Mouse (Mus musculus): ENCODE measurements around the gene Gcdh. TPM values are rescaled to one million over a fixed set of nuclear protein-coding genes. Genes with fewer than 3 reads are reported as not detected.
A peak's percentile ranks its signal among the peaks of the same experiment; 100 is the strongest.

The Gcdh gene
- 35.5 and 43.4 TPM in 2 replicates for polyA plus RNA-seq (2016; fragmentation: Nextera tagmentation; extraction: Ambion mirVana)

- peak; percentile 90 for DNase-seq (ENCODE audit: low spot score)
- H3K9me3 ChIP-seq: no peaks in the 10 kb centered on the region
- peak within 1 kb of the TSS; percentile 87 for H3K27ac ChIP-seq
- H3K27me3 ChIP-seq (ENCODE audit: insufficient read depth, poor library complexity, severe bottlenecking): no peaks in the 10 kb centered on the region
- peak within 1 kb of the TSS; percentile 74 for H3K4me3 ChIP-seq
- WGBS: under 1% methylated on average over 11 of the region's 11 CpGs
- peaks cover 28% of the 10 kb centered on the region for H3K36me3 ChIP-seq
- peaks cover 26% of the 10 kb centered on the region for H3K4me1 ChIP-seq (replicated peaks)
Measured at GRCm38 (mm10) chr8:84893709-84894134, at the start of gene Gcdh. Gene Gcdh (minus strand): TSS chr8:84893921.

GRCm38 (mm10) chr8:84937620-84938485, 44.1 kb upstream of the Gcdh start:
- Histone ChIP-seq H3K27ac (peak overlapping the region; percentile 85), H3K36me3 (no peaks in the 10 kb centered on the region), H3K27me3 (ENCODE audit: insufficient read depth, poor library complexity, severe bottlenecking) (peaks cover 77% of the 10 kb centered on the region), H3K9me3 (no peaks in the 10 kb centered on the region), H3K4me1 (replicated peaks) (peaks cover 40% of the 10 kb centered on the region), H3K4me3 (peak overlapping the region; percentile 70)
- WGBS: 66% methylated on average over 13 of the region's 13 CpGs
- DNase-seq (ENCODE audit: low spot score): no peak

- WGBS: under 1% methylated on average over 50 of the region's 50 CpGs
Measured at GRCm38 (mm10) chr8:84936962-84937546, 43.3 kb upstream of the Gcdh start, which contains the start of gene Mast1. Gene Mast1 (minus strand): TSS chr8:84937359.

DNA sequence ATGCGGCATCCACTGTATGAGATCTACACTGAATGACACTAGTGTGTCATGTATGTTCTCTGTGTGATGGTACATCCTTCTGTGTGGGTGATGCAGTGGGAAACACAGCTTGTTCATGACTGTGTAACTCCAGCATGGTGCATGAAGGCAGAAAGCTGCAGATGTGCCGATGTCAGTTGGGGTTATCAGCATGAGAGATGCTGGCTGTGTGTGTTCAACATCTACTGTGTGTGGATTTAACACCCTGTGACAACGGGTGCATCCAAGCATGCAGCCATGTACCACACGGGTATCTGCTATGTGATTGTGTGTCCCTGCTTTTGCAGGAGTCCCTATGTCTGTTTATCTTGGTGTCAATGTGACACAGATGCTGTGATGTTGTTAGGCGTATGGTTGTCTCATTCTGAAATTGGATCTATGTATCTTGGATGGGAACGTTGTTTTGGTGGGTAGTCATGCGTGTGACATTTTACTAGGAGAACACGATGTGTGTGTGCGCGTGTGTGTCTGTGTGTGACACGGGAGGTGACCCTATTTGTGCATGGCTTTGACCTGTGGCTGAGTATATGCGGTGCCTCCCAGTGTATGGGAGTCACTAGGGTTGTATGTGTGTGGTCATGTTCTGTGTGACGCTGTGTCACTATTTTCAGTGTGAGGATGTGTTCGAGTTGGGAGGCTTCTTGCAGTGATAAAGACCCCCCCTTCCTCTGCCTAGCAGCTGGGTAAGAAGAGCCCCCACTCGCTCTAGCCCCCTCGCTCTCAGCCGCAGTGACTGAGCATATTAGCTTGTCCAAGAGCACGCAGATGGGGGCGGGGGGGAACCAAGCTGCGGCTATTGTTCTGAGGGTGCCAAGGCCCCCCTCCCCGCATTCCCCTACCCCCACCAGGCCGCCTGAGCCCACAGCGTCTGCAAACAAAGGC, 42.6 kb upstream of the Gcdh start:
- no peak for DNase-seq (ENCODE audit: low spot score)
- Histone ChIP-seq H3K36me3 (no peaks in the 10 kb centered on the region), H3K4me3 (peak overlapping the region; percentile 70), H3K9me3 (no peaks in the 10 kb centered on the region), H3K4me1 (replicated peaks) (peaks cover 40% of the 10 kb centered on the region), H3K27me3 (ENCODE audit: insufficient read depth, poor library complexity, severe bottlenecking) (peaks cover 85% of the 10 kb centered on the region), H3K27ac (peak overlapping the region; percentile 85)
- WGBS: 19% methylated on average over 23 of the region's 23 CpGs

More at GRCm38 (mm10) chr8:84936962-84937546, 43.3 kb upstream of the Gcdh start, which contains the start of gene Mast1:
- H3K4me3 ChIP-seq: peak within 1 kb of the TSS; percentile 70
- peak; percentile 75 for DNase-seq (ENCODE audit: low spot score)
- H3K9me3 ChIP-seq: no peaks in the 10 kb centered on the region
- H3K36me3 ChIP-seq: no peaks in the 10 kb centered on the region
- peak within 1 kb of the TSS; percentile 85 for H3K27ac ChIP-seq
- H3K4me1 ChIP-seq (replicated peaks): peaks cover 40% of the 10 kb centered on the region
- peaks cover 81% of the 10 kb centered on the region for H3K27me3 ChIP-seq (ENCODE audit: insufficient read depth, poor library complexity, severe bottlenecking)

GRCm38 (mm10) chr8:84935489-84935888, 41.8 kb upstream of the Gcdh start:
- Histone ChIP-seq H3K36me3 (no peaks in the 10 kb centered on the region), H3K27me3 (ENCODE audit: insufficient read depth, poor library complexity, severe bottlenecking) (peaks cover 87% of the 10 kb centered on the region), H3K27ac (0 out of 2 replicates have a peak overlapping the region, but pooled peaks have one; percentile 24), H3K4me1 (replicated peaks) (peaks cover 40% of the 10 kb centered on the region), H3K4me3 (peak overlapping the region; percentile 70), H3K9me3 (no peaks in the 10 kb centered on the region)
- WGBS: 4% methylated on average over 14 of the region's 14 CpGs
- peak; percentile 31 for DNase-seq (ENCODE audit: low spot score)

DNA sequence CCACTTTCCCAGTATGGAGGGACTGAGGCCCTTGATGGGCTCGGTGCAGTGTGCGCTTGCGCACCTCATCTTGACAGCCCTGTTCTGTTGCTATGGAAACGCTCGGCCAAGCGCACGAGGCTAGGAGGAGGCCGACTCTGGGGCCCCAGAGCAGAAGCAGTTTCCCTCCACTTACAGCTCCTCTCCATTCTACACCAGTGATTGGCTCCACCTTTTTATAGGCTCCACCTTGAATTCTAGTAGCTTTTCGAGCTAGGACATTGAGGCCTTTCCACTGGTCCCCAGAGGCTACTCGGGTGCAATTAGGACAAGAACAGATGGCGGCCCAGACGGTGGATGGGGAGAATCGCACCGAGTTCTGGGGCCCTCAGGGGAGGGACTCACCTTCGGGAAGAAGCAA, 41.1 kb upstream of the Gcdh start:
- Histone ChIP-seq H3K4me3 (peak overlapping the region; percentile 70), H3K36me3 (no peaks in the 10 kb centered on the region), H3K27me3 (ENCODE audit: insufficient read depth, poor library complexity, severe bottlenecking) (peaks cover 92% of the 10 kb centered on the region), H3K4me1 (replicated peaks) (peaks cover 40% of the 10 kb centered on the region), H3K9me3 (no peaks in the 10 kb centered on the region), H3K27ac (no peak overlapping the region)
- peak; percentile 80 for DNase-seq (ENCODE audit: low spot score)
- WGBS: 1% methylated on average over 15 of the region's 15 CpGs

DNA sequence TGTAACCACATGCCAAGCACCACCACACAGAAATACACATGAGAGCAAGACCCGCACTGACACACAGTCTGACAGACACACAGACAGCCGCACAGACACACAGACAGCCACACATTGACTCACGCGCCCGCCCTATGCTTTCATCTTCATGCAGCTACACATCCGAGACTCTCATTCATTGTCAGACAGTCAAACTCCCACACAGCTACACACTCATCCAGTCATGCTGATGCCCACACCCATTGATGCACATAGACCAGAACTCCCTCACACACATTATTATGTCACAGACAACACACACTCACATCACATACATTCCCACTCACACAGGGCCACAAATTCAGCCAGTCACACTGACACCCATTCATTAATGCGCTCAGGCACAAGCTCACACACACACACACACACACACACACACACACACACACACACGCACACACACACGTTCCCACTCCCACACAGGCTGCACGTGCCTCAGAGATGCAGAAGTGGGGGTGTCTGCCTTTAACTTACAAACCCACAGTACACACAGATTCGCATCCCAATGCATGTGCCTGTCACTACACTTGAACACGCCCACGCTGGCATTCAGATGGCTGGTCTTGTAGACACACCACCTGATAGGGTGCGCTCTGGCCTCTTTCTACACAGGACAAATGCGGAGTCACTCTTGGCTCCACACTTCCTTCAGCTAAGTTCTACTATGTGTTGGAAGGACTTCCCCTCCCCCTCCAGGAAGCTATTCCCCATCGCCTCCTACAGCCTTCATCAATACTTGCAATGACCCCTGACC, 40.2 kb upstream of the Gcdh start:
- Histone ChIP-seq H3K9me3 (no peaks in the 10 kb centered on the region), H3K27ac (no peak overlapping the region), H3K27me3 (ENCODE audit: insufficient read depth, poor library complexity, severe bottlenecking) (peaks cover 94% of the 10 kb centered on the region), H3K4me3 (peak overlapping the region; percentile 23; the same call in 1 of the 2 replicates), H3K4me1 (replicated peaks) (peaks cover 45% of the 10 kb centered on the region), H3K36me3 (no peaks in the 10 kb centered on the region)
- WGBS: 82% methylated on average over 16 of the region's 16 CpGs
- DNase-seq (ENCODE audit: low spot score): no peak

DNA sequence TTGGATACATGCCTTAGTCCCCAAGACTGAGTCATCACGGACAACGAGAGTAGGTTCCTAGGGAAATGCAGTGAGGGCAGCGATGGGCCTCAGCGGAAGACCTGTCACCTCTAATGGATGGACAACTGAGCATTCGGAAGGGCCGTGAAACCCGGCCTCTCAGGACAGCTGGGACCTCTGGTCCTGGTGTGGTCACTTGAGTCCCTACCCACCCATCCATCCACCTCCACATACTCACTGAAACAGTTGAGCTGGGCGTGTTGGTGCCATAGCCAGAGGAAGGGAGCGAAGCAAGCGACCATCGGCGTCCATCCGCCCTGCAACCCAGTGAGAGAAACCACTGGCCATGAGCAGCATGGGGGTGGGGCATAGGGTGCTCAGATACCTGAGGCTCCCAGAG, 36.9 kb upstream of the Gcdh start:
- 89% methylated on average over 13 of the region's 13 CpGs for WGBS
- H3K9me3 ChIP-seq: no peaks in the 10 kb centered on the region
- H3K36me3 ChIP-seq: no peaks in the 10 kb centered on the region; the same call in 1 of the 2 replicates
- no peak overlapping the region for H3K4me3 ChIP-seq
- H3K27me3 ChIP-seq (ENCODE audit: insufficient read depth, poor library complexity, severe bottlenecking): peaks cover 82% of the 10 kb centered on the region
- no peak overlapping the region for H3K27ac ChIP-seq
- no peak for DNase-seq (ENCODE audit: low spot score)
- peaks cover 34% of the 10 kb centered on the region for H3K4me1 ChIP-seq (replicated peaks)

GRCm38 (mm10) chr8:84928456-84929306, 35.0 kb upstream of the Gcdh start:
- H3K27ac ChIP-seq: no peak overlapping the region
- peak; percentile 84 for DNase-seq (ENCODE audit: low spot score)
- H3K27me3 ChIP-seq (ENCODE audit: insufficient read depth, poor library complexity, severe bottlenecking): peaks cover 75% of the 10 kb centered on the region
- peaks cover 15% of the 10 kb centered on the region for H3K4me1 ChIP-seq (replicated peaks)
- H3K9me3 ChIP-seq: no peaks in the 10 kb centered on the region
- peaks cover 2% of the 10 kb centered on the region; the same call in 1 of the 2 replicates for H3K36me3 ChIP-seq
- 2% methylated on average over 52 of the region's 52 CpGs for WGBS
- H3K4me3 ChIP-seq: peak overlapping the region; percentile 55

DNA sequence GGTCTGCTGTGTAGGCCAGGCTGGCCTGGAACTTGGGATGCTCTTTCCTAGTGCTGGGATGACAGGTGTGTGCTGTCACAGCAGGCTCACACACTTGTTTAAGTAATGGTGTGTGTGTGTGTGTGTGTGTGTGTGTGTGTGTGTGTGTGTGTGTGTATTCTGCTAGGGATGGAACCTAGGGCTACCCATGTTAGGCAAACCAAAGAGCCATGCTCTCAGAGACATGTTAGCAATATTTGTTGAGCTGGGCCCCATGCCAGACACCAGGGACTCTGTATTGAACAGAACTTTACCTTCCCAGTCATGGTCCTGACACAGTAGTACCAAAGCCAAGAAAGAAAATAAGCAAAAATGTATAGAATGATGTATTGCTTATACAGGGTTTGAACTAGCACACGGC, 33.8 kb upstream of the Gcdh start:
- peaks cover 4% of the 10 kb centered on the region; the same call in 1 of the 2 replicates for H3K36me3 ChIP-seq
- H3K27me3 ChIP-seq (ENCODE audit: insufficient read depth, poor library complexity, severe bottlenecking): peaks cover 71% of the 10 kb centered on the region
- no peak for DNase-seq (ENCODE audit: low spot score)
- no peak overlapping the region for H3K4me3 ChIP-seq
- peaks cover 13% of the 10 kb centered on the region for H3K4me1 ChIP-seq (replicated peaks)
- 86% methylated on average over 1 of the region's 1 CpGs for WGBS
- no peak overlapping the region for H3K27ac ChIP-seq
- no peaks in the 10 kb centered on the region for H3K9me3 ChIP-seq

- no peak for DNase-seq (ENCODE audit: low spot score)
- H3K27ac ChIP-seq: no peak overlapping the region
- peaks cover 13% of the 10 kb centered on the region for H3K36me3 ChIP-seq
- H3K9me3 ChIP-seq: no peaks in the 10 kb centered on the region
- H3K4me3 ChIP-seq: no peak overlapping the region
- 75% methylated on average over 7 of the region's 7 CpGs for WGBS
- peaks cover 58% of the 10 kb centered on the region for H3K27me3 ChIP-seq (ENCODE audit: insufficient read depth, poor library complexity, severe bottlenecking)
- peaks cover 13% of the 10 kb centered on the region for H3K4me1 ChIP-seq (replicated peaks)
Measured at GRCm38 (mm10) chr8:84925557-84925956, 31.8 kb upstream of the Gcdh start.
